Mouse (Mus musculus) spleen, adult 2 months (tissue): Measurements from ENCODE around the gene 4932438A13Rik.

Experiments used
- CTCF ChIP-seq: fragments of 200-500 bp; IDR thresholded peaks from 2 replicates; pipeline ENCODE4 v1.5.1; 2011; ENCODE audit warnings: mild to moderate bottlenecking, inconsistent platforms; ENCODE audit not compliant: insufficient read depth, insufficient read length, insufficient replicate concordance; ENCODE audit errors: extremely low read depth
- POLR2A ChIP-seq: fragments of 200-500 bp; IDR thresholded peaks from 2 replicates; pipeline ENCODE4 v1.6.1; 2011; ENCODE audit warnings: low read depth, low read length, inconsistent platforms

DNA sequence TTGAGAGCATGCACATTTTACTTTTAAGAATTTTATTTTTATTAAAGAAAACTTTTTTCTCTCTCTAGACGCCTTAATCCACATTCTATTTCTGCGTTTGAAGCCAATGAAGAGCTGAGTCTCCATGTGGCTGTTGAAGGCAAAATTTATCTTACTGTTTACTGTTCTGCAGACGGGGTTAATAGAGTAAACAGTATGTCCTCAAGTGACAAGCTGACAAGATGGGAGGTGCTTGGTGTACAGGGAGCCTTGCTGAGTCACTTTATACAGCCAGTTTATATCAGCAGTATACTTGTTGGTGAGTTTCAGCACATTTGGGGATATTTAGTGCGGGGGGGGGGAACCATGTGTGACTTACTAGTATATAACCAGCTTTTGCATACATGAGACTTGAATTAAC, 222.0 kb downstream of the 4932438A13Rik start:
- TF ChIP-seq POLR2A (no peak), CTCF (no peak)
